12 mouse cellular contexts compared by ENCODE assay signal in genomic region chr7:141639335-141639890, GRCm38 (mm10). TPM values are rescaled to one million over a fixed set of nuclear protein-coding genes. Genes with fewer than 3 reads are reported as not detected.
DNase-seq lines count a peak whose midpoint lies in the region; ATAC-seq and TF ChIP-seq lines count a peak whose summit lies in the region.
"Not testable (repeated sequence)": the region's sequence is repeated elsewhere in the genome, so short reads cannot be mapped to it uniquely, and the experiment has no call there.
"Had no signal": no experiment of that assay in that cellular context is flagged by ENCODE, and none has a peak within 500 bp of the region (broad histone marks: within the 10 kb centered on the region; RNA-seq: fewer than 3 reads in every experiment).

No protein-coding gene starts in this region.

- ATAC-seq in erythroid progenitor cell, adult 5-6 weeks (replicated peaks; ENCODE audit: low FRiP score, poor library complexity, severe bottlenecking) = peak; percentile 31
- ATAC-seq in heart, embryonic 11.5 days (replicated peaks; ENCODE audit: insufficient number of reproducible peaks, low FRiP score, low TSS enrichment) = peak; percentile 43; the same call in 1 of the 2 replicates
- peak; percentile 60 for ATAC-seq in hindbrain, embryonic 13.5 days (ENCODE audit: low FRiP score)
- ATAC-seq in kidney, embryonic 15.5 days (replicated peaks; ENCODE audit: low FRiP score) = peak; percentile 43
- ATAC-seq in liver, embryonic 14.5 days (ENCODE audit: insufficient read depth) = peak; percentile 32
- peak; percentile 31 for ATAC-seq in midbrain, embryonic 11.5 days (ENCODE audit: low FRiP score)
- peak; percentile 54; the same call in 1 of the 2 replicates for ATAC-seq in neural tube, embryonic 13.5 days (ENCODE audit: low read depth)

- H3K9ac ChIP-seq in heart, embryonic 11.5 days (ENCODE audit: low read depth, low read length); hindbrain, embryonic 13.5 days; kidney, embryonic 15.5 days; liver, embryonic 14.5 days (replicated peaks); midbrain, embryonic 11.5 days (ENCODE audit: low read length); neural tube, embryonic 13.5 days: not testable (repeated sequence)

- TF ChIP-seq EP300 in liver, embryonic 14.5 days (IDR thresholded peaks at IDR 0.05; ENCODE audit: low read depth) = not testable (repeated sequence)

- H3K36me3 ChIP-seq in heart, embryonic 11.5 days (ENCODE audit: control insufficient read depth, insufficient read depth, low read length); hindbrain, embryonic 13.5 days; kidney, embryonic 15.5 days; liver, embryonic 14.5 days (replicated peaks; ENCODE audit: control insufficient read depth, insufficient read depth, low read depth); midbrain, embryonic 11.5 days (ENCODE audit: control insufficient read depth, insufficient read depth, low read length); neural tube, embryonic 13.5 days: not testable (repeated sequence)

- H3K27ac ChIP-seq in heart, embryonic 11.5 days (ENCODE audit: low read depth, low read length); hindbrain, embryonic 13.5 days; kidney, embryonic 15.5 days; liver, embryonic 14.5 days; midbrain, embryonic 11.5 days (ENCODE audit: low read depth, low read length); neural tube, embryonic 13.5 days (replicated peaks): not testable (repeated sequence)

- not testable (repeated sequence) for TF ChIP-seq CTCF in liver, embryonic 14.5 days (IDR thresholded peaks at IDR 0.05; ENCODE audit: low read depth)

- not testable (repeated sequence) for H3K4me1 ChIP-seq in heart, embryonic 11.5 days (ENCODE audit: control insufficient read depth, insufficient read depth, low read length); hindbrain, embryonic 13.5 days (replicated peaks); kidney, embryonic 15.5 days; liver, embryonic 14.5 days (replicated peaks; ENCODE audit: control insufficient read depth in 2 of 2, insufficient read depth in 2 of 2, low read length in 1 of 2); midbrain, embryonic 11.5 days (ENCODE audit: control insufficient read depth, insufficient read depth, low read length); neural tube, embryonic 13.5 days (replicated peaks)

- not testable (repeated sequence) for H3K4me2 ChIP-seq in heart, embryonic 11.5 days; hindbrain, embryonic 13.5 days; kidney, embryonic 15.5 days; liver, embryonic 14.5 days (ENCODE audit: low read depth); midbrain, embryonic 11.5 days; neural tube, embryonic 13.5 days

- DNase-seq in T-cell, adult 2 months (ENCODE audit: low spot score) = peak; percentile 6
- not testable (repeated sequence) for DNase-seq in liver, embryonic 14.5 days (ENCODE audit: low read depth in 3 of 3, low spot score in 3 of 3); midbrain, embryonic 11.5 days (ENCODE audit: low spot score, missing footprints)

- H3K4me3 ChIP-seq in heart, embryonic 11.5 days (ENCODE audit: low read depth, low read length); hindbrain, embryonic 13.5 days; kidney, embryonic 15.5 days (replicated peaks); liver, embryonic 14.5 days (ENCODE audit: insufficient read depth in 1 of 2, low read depth in 2 of 2, low read length in 2 of 2); midbrain, embryonic 11.5 days (ENCODE audit: low read depth, low read length); neural tube, embryonic 13.5 days: not testable (repeated sequence)

- WGBS in heart, embryonic 11.5 days (ENCODE audit: insufficient replicate concordance) = 75% methylated on average over 5 of the region's 5 CpGs
- 86% methylated on average over 5 of the region's 5 CpGs for WGBS in hindbrain, embryonic 13.5 days
- WGBS in kidney, embryonic 15.5 days = 85% methylated on average over 5 of the region's 5 CpGs
- 73% methylated on average over 5 of the region's 5 CpGs for WGBS in liver, embryonic 14.5 days (ENCODE audit: insufficient replicate concordance)
- WGBS in midbrain, embryonic 11.5 days = 86% methylated on average over 5 of the region's 5 CpGs
- 86% methylated on average over 5 of the region's 5 CpGs for WGBS in neural tube, embryonic 13.5 days

- H3K9me3 ChIP-seq in heart, embryonic 11.5 days (replicated peaks; ENCODE audit: control insufficient read depth, low read length); hindbrain, embryonic 13.5 days; kidney, embryonic 15.5 days (replicated peaks); liver, embryonic 14.5 days (ENCODE audit: control insufficient read depth, low read length); midbrain, embryonic 11.5 days (ENCODE audit: control insufficient read depth, low read length); neural tube, embryonic 13.5 days: not testable (repeated sequence)

- not testable (repeated sequence) for H3K27me3 ChIP-seq in heart, embryonic 11.5 days (ENCODE audit: control insufficient read depth, insufficient read depth, low read length); hindbrain, embryonic 13.5 days; kidney, embryonic 15.5 days; liver, embryonic 14.5 days (ENCODE audit: control insufficient read depth, insufficient read depth, low read length); midbrain, embryonic 11.5 days (ENCODE audit: control insufficient read depth, insufficient read depth, low read length); neural tube, embryonic 13.5 days

RNA-seq across cellular contexts. Expression of gene Muc6, which starts 15.7 kb away (rescaled TPM):
- total RNA-seq in erythroid progenitor cell, adult 5-6 weeks (2015; ENCODE audit: low replicate concordance) = not detected in 2 replicates
- total RNA-seq in erythroid progenitor cell, adult 5-6 weeks (2017; ENCODE audit: low replicate concordance) = under 0.01 TPM in 1 of 2 replicates, not detected in the other
- 0.11 and 0.18 TPM in 2 replicates for polyA plus RNA-seq in heart, embryonic 11.5 days (2014; fragmentation: Nextera tagmentation; extraction: Ambion mirVana)
- 0.21 and 0.23 TPM in 2 replicates for polyA plus RNA-seq in hindbrain, embryonic 13.5 days (2015; fragmentation: Nextera tagmentation; extraction: Ambion mirVana)
- polyA plus RNA-seq in kidney, embryonic 15.5 days (2015; fragmentation: Nextera tagmentation; extraction: Ambion mirVana) = 0.23 TPM in 2 replicates
- 1.7 and 2.1 TPM in 2 replicates for polyA plus RNA-seq in liver, embryonic 14.5 days (2012; rRNA removed)
- polyA plus RNA-seq in liver, embryonic 14.5 days (2014; fragmentation: Nextera tagmentation; extraction: Ambion mirVana) = 3.2 and 4.0 TPM in 2 replicates
- 0.08 TPM in 2 replicates for polyA plus RNA-seq in midbrain, embryonic 11.5 days (2014; fragmentation: Nextera tagmentation; extraction: Ambion mirVana)
- 0.17 and 0.20 TPM in 2 replicates for polyA plus RNA-seq in neural tube, embryonic 13.5 days (2015; fragmentation: Nextera tagmentation; extraction: Ambion mirVana)
- total RNA-seq: heart, adult 2 months; left cerebral cortex, adult 18-20 months; liver, adult 2 months had no signal
- polyA plus RNA-seq: heart, adult 2 months; liver, adult 2 months had no signal

RNA-seq across cellular contexts. Expression of gene Muc2, which starts 50.7 kb away (rescaled TPM):
- 9.4 and 93.1 TPM in 2 replicates for total RNA-seq in erythroid progenitor cell, adult 5-6 weeks (2015; ENCODE audit: low replicate concordance)
- 2.0 TPM in 1 of 2 replicates, not detected in the other for total RNA-seq in erythroid progenitor cell, adult 5-6 weeks (2017; ENCODE audit: low replicate concordance)
- polyA plus RNA-seq in heart, embryonic 11.5 days (2014; fragmentation: Nextera tagmentation; extraction: Ambion mirVana) = 0.93 and 1.1 TPM in 2 replicates
- 0.14 and 0.38 TPM in 2 replicates for polyA plus RNA-seq in hindbrain, embryonic 13.5 days (2015; fragmentation: Nextera tagmentation; extraction: Ambion mirVana)
- polyA plus RNA-seq in kidney, embryonic 15.5 days (2015; fragmentation: Nextera tagmentation; extraction: Ambion mirVana) = 0.40 and 1.9 TPM in 2 replicates
- polyA plus RNA-seq in liver, embryonic 14.5 days (2012; rRNA removed) = 0.12 and 0.17 TPM in 2 replicates
- polyA plus RNA-seq in liver, embryonic 14.5 days (2014; fragmentation: Nextera tagmentation; extraction: Ambion mirVana) = 0.08 and 0.85 TPM in 2 replicates
- not detected in 2 replicates for polyA plus RNA-seq in midbrain, embryonic 11.5 days (2014; fragmentation: Nextera tagmentation; extraction: Ambion mirVana)
- polyA plus RNA-seq in neural tube, embryonic 13.5 days (2015; fragmentation: Nextera tagmentation; extraction: Ambion mirVana) = 0.37 and 0.81 TPM in 2 replicates
- total RNA-seq: heart, adult 2 months; liver, adult 2 months had no signal
- polyA plus RNA-seq: inflammation-experienced regulatory T-cells, adult 6 months had no signal
